Mouse (Mus musculus) Patski (cell line): ENCODE measurements around the gene Slc44a5. TPM values are rescaled to one million over a fixed set of nuclear protein-coding genes. Genes with fewer than 3 reads are reported as not detected.

Experiments
- ATAC-seq: fragments of 100-300 bp; one replicate; pipeline ENCODE4 v1.8.0; 2021
- CTCF ChIA-PET: fragments of 350-600 bp; sonication (Branson Sonifier 250); formaldehyde crosslinking; loops from one replicate; lab custom pipeline; 2022; ENCODE audit warnings: inconsistent platforms; lab: Charles Lee
- POLR2A ChIA-PET: fragments of 350-600 bp; sonication (Branson Sonifier 250); formaldehyde crosslinking; loops from one replicate; lab custom pipeline; 2022; ENCODE audit warnings: antibody characterized with exemption, inconsistent platforms; lab: Charles Lee
- DNase-seq: peaks from one replicate; pipeline ENCODE4 v3.0.0-alpha.2; 2011; ENCODE audit warnings: low read depth, low spot score
- H3K27me3 ChIP-seq: fragments of 371-371 bp; one replicate; pipeline ENCODE4 v1.5.1; 2021
- CTCF ChIP-seq: fragments of 100-300 bp; IDR thresholded peaks from one replicate; pipeline ENCODE4 v1.5.1; 2021
- in situ Hi-C: fragments of 300-500 bp; cut with MboI; formaldehyde crosslinking; loops from 3 replicates; pipeline ENCODE4 v1.11.1; 2018; ENCODE audit warnings: low pct_unique_long_range_greater_than_20kb, mixed read lengths
- polyA plus RNA-seq: library from polyadenylated mRNA; unstranded; gene quantifications from one replicate; pipeline ENCODE4 v1.2.3, GENCODE M21; 2021

The Slc44a5 gene
- polyA plus RNA-seq, 1 experiment from 2014 or later, result 5.0 TPM

- H3K27me3 ChIP-seq, result no peaks in the 10 kb centered on the region
- DNase-seq (no peak), ATAC-seq (no peak)
- ChIA-PET POLR2A (no interaction called here), CTCF (interaction anchor here (2.5 kb wide), 1 partner anchor 8 kb away, joined by 7 read pairs; no protein-coding TSS in a partner anchor)
- TF ChIP-seq CTCF, result no peak
- in situ Hi-C loops, result no loop called here
Measured at GRCm38 (mm10) chr3:154208479-154208878, 235.2 kb downstream of the Slc44a5 start.

GRCm38 (mm10) chr3:154209201-154209754 is 236.0 kb downstream of the Slc44a5 start:
- H3K27me3 ChIP-seq, result no peaks in the 10 kb centered on the region
- TF ChIP-seq CTCF, result no peak
- no peak for DNase-seq
- in situ Hi-C loops, result no loop called here
- CTCF ChIA-PET, result no interaction called here
- POLR2A ChIA-PET, result no interaction called here
- ATAC-seq, result no peak

- ChIA-PET CTCF (interaction anchor here (1.8 kb wide), 1 partner anchor 9 kb away, joined by 4 read pairs; no protein-coding TSS in a partner anchor), POLR2A (no interaction called here)
- TF ChIP-seq CTCF, result no peak
- in situ Hi-C loops, result no loop called here
- H3K27me3 ChIP-seq, result no peaks in the 10 kb centered on the region
- no peak for ATAC-seq
- DNase-seq, result no peak
Measured at GRCm38 (mm10) chr3:154209776-154210430, 236.7 kb downstream of the Slc44a5 start.

- ATAC-seq (no peak), DNase-seq (no peak)
- H3K27me3 ChIP-seq, result no peaks in the 10 kb centered on the region
- in situ Hi-C loops, result no loop called here
- TF ChIP-seq CTCF, result no peak
- ChIA-PET CTCF (interaction anchor here (1.1 to 1.8 kb wide), 2 partner anchors 10 to 23 kb away, joined by 3 to 4 read pairs; no protein-coding TSS in a partner anchor), POLR2A (no interaction called here)
Measured at GRCm38 (mm10) chr3:154210431-154211055, 237.3 kb downstream of the Slc44a5 start.

- ChIA-PET POLR2A (no interaction called here), CTCF (no interaction called here)
- in situ Hi-C loops, result no loop called here
- DNase-seq, result no peak
- H3K27me3 ChIP-seq, result no peaks in the 10 kb centered on the region
- TF ChIP-seq CTCF, result no peak
- ATAC-seq, result no peak
Measured at GRCm38 (mm10) chr3:154212551-154212950, 239.3 kb downstream of the Slc44a5 start.

GRCm38 (mm10) chr3:154215309-154215708 is 242.1 kb downstream of the Slc44a5 start:
- no peaks in the 10 kb centered on the region for H3K27me3 ChIP-seq
- TF ChIP-seq CTCF, result no peak
- DNase-seq (no peak), ATAC-seq (no peak)
- ChIA-PET POLR2A (interaction anchor here (1.7 kb wide), 1 partner anchor 9 kb away, joined by 3 read pairs; no protein-coding TSS in a partner anchor), CTCF (interaction anchor here (0.9 to 2.1 kb wide), 7 partner anchors 8 to 253 kb away, joined by 3 to 12 read pairs (median 7); no protein-coding TSS in a partner anchor)
- in situ Hi-C loops, result no loop called here

GRCm38 (mm10) chr3:154215779-154216178 is 242.5 kb downstream of the Slc44a5 start:
- ATAC-seq (no peak), DNase-seq (no peak)
- H3K27me3 ChIP-seq, result no peaks in the 10 kb centered on the region
- no peak for TF ChIP-seq CTCF
- ChIA-PET CTCF (interaction anchor here (0.9 to 2.1 kb wide), 7 partner anchors 8 to 253 kb away, joined by 3 to 12 read pairs (median 7); no protein-coding TSS in a partner anchor), POLR2A (interaction anchor here (1.7 kb wide), 1 partner anchor 9 kb away, joined by 3 read pairs; no protein-coding TSS in a partner anchor)
- in situ Hi-C loops, result no loop called here

- CTCF ChIA-PET, result interaction anchor here (0.9 to 1.2 kb wide), 6 partner anchors 15 to 263 kb away, joined by 3 to 6 read pairs (median 3); no protein-coding TSS in a partner anchor
- TF ChIP-seq CTCF, result no peak
- POLR2A ChIA-PET, result no interaction called here
- no peaks in the 10 kb centered on the region for H3K27me3 ChIP-seq
- no peak for DNase-seq
- no peak for ATAC-seq
- in situ Hi-C loops, result loop anchor here (5.0 kb wide), 1 partner anchor 160 kb away; no protein-coding TSS in a partner anchor
Measured at GRCm38 (mm10) chr3:154222141-154222591, 248.9 kb downstream of the Slc44a5 start.

- DNase-seq (no peak), ATAC-seq (no peak)
- no peak for TF ChIP-seq CTCF
- in situ Hi-C loops, result loop anchor here (5.0 kb wide), 1 partner anchor 160 kb away; no protein-coding TSS in a partner anchor
- POLR2A ChIA-PET, result interaction anchor here (1.2 kb wide), 1 partner anchor 239 kb away, joined by 3 read pairs; no protein-coding TSS in a partner anchor
- H3K27me3 ChIP-seq, result no peaks in the 10 kb centered on the region
- CTCF ChIA-PET, result interaction anchor here (0.8 to 1.2 kb wide), 6 partner anchors 15 to 263 kb away, joined by 3 to 6 read pairs (median 3); no protein-coding TSS in a partner anchor
Measured at GRCm38 (mm10) chr3:154222688-154223087, 249.5 kb downstream of the Slc44a5 start.
